Mouse (Mus musculus): ENCODE data around the gene Uba3. TPM values are rescaled to one million over a fixed set of nuclear protein-coding genes. Genes with fewer than 3 reads are reported as not detected.

Gene Uba3
- total RNA-seq (2015) (51.9 and 54.4 TPM in 2 replicates), total RNA-seq (2017) (57.9 and 62.8 TPM in 2 replicates)

DNA sequence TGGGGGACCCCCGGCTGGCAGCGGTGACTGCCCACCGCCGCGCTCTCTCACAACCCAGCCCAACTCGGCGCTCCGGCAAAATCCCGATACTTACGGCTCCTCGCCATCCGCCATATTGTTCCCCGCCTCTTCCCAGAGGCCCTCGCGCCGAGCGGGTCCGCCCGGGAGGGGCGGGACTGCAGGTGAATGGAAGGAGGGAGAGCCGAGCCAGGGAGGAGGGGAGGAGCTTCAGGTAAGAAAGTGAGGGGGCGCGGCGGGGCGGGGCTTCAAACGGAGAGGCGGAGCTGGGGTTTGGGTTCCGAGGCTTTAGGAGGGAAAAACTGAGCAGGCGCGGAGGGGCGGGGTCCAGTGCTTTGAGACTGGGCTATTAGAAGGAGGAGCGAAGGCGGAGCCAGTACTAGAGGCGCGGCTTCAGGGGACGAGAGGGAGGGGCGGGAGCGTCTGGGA lies at the start of gene Uba3:
Gene Uba3 (minus strand): TSS at position 209 of the 447 bp plus-strand sequence.
- ATAC-seq (replicated peaks; ENCODE audit: poor library complexity) = peak; percentile 94

DNA sequence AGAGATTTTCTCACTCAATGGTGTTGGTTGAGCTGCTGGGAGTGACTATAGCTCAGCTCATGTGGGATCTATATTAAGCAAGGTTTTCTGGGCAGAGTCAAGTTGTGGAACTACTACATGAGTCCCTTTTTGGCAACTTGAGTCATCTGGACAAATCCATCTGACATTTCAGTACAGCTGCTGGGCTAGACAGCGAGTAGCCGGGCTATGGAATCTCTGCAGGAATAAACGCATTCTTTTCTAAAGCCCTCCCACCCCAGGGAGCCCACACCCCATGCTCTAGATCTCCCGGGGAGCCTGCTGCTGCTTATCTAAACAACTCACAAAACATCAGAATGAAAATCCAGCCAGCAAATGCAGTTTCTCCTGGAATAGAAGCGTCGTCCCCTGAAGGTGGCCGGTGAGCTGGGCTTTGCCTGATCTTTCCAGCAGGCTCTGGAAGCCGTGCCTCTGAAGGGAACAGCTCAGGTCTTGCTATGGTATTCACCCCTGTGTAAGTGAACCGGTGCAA lies 47.3 kb upstream of the Uba3 start, which contains the start of gene Lmod3:
Gene Lmod3 (minus strand): TSS at position 49 of the 511 bp plus-strand sequence.
- no peak for ATAC-seq (replicated peaks; ENCODE audit: poor library complexity)

DNA sequence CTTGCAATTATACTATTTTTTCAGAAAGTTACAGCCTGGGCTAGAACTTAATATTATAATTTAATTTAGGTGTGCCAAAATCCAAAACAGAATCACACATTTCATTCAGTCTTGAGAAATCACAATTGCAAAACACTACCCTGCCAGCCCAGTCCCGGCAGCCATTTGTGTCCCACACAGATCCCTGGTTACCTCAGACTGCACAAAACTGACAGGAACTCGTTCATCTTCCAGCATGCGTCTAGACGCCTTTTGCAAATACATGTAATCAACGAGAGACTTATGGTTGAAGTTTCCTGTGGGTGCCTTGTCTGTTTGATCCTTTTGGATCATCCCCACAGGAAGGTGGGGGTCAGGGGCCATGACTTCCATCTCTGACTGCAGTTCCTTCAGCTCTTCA lies 46.6 kb upstream of the Uba3 start:
- ATAC-seq (replicated peaks; ENCODE audit: poor library complexity) = 0 out of 2 replicates have a peak, but pooled peaks have one; percentile 31

DNA sequence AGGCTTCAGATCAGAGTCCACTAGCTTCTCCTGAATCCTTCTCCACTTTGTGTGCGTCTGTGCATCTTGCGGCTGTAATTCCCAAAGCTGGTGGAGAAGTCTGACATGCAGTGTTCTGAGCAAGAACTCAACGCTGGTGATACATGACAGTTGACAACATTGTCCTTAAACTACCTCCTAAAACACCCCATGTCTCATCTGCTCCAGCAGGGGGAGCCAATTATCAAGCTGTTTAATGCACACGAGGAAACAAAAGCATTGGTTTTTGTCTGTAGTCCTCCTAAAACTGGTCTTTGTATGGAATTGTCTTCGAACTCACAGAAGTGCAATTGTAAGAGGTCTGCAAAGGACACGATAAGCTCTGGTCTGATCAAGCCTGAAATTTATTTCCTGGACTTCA lies 45.5 kb upstream of the Uba3 start:
- ATAC-seq (replicated peaks; ENCODE audit: poor library complexity) = peak; percentile 93

DNA sequence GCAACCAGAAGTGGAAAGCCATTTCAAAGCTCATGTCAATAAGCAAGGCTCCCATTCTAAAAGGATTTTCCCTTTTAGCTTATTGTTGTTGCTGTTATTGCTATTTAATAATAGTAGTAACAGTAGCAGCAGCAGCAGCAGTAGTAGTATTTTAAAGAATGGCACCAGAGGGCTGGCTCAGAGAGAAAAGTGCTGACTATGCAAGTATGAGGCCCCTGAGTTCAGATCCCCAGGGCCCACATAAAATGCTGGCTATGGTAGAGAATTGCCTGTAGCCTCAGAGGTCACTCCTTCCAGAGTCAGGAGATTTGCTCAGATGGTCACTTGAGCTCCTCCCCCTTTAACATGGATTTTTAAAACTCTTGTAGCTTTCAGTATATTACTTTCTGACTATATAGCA lies 39.8 kb upstream of the Uba3 start:
- ATAC-seq (replicated peaks; ENCODE audit: poor library complexity) = no peak

DNA sequence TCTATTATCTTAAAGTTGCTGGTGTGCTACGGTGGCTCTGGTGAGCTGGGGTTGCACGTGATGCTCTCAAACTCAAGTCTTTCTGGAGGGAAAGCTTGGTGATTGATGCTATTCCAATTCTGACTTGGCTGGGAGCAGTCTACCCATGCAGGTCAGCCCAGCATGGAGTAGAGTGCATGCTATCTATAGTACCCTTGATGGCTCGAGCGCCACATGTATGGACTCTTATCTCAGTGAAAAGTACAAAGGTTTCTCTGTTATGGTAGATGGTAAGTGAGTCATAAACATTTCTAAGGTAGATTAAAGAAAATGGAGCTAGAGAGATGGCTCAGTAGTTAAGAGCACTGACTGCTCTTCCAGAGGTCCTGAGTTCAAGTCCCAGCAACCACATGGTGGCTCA lies 37.1 kb upstream of the Uba3 start:
- no peak for ATAC-seq (replicated peaks; ENCODE audit: poor library complexity)

DNA sequence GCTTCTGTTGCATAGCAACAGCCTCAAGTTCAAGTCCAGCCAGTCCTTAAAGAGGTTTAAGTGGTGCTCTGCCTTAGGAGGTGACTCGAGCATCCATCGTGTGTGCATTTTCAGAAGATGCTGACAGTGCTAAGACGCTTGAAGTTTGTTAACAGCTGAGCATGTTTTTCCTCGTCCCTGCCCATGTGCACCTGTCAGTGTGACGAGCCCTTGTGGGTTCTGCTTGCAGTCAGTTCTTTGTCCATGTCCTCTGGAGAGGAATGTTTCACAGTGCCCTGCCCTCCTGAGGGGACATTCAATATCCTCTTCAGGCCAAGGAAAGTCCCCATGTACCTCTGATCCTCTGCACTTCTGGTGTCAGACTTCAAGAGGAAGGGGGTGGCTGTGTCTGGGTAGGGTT lies 34.6 kb upstream of the Uba3 start:
- no peak for ATAC-seq (replicated peaks; ENCODE audit: poor library complexity)

DNA sequence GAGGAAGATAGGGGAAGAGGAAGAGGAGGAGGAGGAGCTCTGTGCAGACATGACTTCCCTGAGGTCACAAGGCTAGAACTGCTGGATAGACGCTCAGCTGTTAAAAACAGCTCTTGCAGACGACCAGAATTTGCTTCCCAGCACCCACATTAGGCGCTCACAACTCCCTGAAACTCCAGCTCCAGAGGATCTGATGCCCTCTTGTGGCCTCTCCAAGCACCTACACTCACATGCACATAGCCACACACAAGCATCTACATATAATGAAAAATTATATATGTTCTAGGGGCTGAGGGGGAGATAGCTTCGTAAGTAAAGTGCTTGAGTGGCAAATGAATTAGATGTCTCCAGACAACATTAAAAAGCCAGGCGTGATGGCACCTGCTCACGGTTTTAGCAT lies 33.9 kb upstream of the Uba3 start:
- no peak for ATAC-seq (replicated peaks; ENCODE audit: poor library complexity)

DNA sequence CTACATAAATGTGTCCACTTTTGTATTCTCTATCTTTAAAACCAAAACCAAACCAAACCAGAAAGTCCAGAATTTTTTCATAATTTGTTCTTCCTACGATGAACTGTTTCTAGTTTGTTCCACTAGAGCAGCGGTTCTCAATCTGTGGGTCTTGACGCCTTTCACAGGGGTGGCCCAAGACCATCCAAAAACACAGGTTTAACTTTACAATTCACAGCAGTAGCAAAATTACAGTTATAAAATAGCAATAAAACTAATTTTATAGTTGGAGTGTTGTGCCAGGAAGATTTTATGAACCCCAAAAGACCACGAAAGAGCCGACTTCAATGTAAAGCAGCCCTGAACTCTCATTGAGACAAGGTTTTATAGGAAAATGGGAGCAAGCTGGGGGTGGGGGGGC lies 30.6 kb upstream of the Uba3 start:
- ATAC-seq (replicated peaks; ENCODE audit: poor library complexity) = no peak

DNA sequence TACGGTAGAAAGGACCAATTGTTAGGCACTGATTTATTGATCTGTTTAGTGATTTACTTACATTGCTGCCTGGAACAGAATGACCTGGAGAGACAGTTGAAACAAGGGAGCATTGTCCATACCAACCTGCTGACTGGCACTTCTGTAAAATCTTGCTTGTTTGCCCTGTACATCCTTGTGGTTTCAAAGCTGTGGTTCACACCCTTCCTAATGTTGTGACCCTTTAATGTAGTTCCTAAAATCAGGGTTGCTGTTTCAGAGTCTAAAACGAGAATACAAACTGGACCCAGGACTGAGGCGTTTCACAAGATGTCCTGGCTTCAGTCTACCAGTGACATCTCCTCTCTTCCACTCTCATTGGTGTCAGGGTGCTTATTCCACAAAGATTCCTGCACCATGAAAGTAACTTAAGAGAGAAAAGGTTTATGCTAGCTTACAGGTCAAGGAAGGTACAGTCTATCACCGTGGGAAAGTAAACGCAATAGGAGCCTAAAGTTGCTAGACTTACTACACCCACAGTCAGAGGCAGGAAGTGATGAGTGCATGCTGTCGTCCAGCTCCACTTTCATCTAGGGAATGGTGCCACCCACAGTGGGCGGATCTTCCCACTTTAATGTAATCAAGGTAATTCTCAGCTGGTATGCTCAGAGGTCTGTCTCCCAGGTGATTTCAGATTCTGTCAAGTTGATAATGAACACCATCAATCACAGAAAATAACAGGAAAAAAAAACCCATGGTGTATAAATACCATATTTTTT lies 29.6 kb upstream of the Uba3 start:
- peak; percentile 68 for ATAC-seq (replicated peaks; ENCODE audit: poor library complexity)

DNA sequence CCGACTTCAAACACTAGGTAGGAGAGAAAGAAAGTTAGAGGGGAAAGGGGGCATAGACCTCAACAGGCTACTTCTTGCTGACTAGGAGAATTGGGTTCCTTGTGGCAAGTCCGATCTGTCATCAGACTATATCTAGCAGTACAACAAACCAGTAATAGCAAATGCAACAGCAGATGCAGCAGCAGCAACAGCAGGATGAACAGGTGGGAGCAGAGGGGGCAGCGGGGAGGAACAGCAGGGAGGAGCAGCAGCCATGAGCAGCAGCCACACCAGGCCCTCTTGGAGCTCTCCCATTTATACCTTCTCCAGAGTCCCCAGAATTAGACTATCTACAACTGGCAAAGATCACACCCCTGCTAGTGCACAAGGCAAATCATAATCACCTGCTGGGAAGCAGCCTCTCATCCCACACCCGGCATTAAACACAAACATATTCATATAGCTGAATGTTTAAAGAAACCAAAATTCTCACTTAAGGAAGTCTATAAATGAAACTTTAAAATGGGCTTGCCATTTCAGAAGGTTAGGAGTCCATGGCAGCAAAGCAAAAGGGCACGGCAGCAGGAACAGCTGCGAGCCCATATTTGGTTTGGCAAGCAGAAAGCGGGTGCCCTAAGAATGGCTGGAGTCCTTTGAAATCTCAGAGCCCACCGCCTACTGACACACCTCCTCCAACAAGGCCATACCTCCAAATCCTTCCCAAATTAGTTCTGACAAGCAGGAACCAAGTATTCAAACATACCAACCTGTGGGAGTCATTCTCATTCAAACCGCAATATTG lies 21.8 kb upstream of the Uba3 start:
- ATAC-seq (replicated peaks; ENCODE audit: poor library complexity) = no peak

DNA sequence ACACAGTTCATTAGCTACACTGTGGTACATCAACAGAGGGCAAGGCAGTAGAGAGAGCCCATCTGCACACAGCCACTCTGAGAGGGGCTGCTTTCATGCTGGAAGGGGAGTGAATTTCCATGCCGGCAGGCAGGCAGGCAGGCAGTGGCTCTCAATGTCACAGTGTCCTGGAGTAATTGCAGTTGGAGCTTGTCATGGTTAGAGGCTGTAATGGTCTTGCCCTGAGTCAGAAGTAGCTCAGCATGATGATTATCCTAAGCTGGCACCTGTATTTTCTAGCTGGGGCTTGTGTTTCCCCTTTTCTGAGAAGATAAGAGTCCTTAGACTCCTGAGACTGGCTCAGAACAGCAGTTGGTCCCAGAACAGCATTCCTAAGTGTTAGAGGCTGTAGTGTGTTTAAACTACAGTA lies 20.6 kb upstream of the Uba3 start:
- ATAC-seq (replicated peaks; ENCODE audit: poor library complexity) = peak; percentile 40

DNA sequence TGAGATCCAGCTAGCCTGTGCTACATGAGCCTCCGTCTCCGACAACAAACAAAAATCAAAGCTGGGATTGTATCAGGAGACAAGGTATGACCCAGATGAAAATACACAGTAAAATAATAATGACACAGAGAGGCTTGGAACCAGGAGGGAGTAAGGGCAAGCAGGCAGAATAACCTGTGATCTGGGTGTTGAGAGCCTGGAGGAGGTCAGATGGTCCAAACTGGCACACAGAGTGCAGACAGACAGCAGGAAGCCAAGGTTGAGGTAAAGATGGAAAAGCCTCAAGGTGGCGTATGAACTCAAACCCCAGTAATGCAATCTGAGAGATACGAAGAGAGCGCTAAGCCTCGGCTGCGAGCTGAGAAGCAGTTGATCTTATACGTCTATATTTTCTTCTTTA lies 19.1 kb upstream of the Uba3 start:
- ATAC-seq (replicated peaks; ENCODE audit: poor library complexity) = no peak

DNA sequence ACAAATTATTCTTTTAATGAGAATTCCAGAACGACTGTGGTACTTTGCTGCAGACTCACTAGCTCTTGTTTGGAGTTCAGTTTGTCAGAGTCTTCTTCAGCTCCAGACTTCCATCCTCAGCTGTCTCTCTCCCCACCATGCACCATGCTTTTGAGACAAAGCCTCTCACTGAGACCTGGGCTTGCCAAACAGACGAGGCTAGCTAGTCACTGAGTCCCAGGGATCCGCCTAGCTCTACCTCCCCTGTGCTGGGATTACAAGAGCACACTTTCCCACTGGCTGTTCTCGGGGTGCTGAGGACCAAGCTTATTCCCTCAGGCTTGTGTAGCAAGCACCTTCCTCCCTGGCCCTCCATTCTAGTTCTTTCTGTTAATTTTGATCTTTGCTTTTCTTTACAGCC lies 18.1 kb upstream of the Uba3 start:
- ATAC-seq (replicated peaks; ENCODE audit: poor library complexity) = no peak

DNA sequence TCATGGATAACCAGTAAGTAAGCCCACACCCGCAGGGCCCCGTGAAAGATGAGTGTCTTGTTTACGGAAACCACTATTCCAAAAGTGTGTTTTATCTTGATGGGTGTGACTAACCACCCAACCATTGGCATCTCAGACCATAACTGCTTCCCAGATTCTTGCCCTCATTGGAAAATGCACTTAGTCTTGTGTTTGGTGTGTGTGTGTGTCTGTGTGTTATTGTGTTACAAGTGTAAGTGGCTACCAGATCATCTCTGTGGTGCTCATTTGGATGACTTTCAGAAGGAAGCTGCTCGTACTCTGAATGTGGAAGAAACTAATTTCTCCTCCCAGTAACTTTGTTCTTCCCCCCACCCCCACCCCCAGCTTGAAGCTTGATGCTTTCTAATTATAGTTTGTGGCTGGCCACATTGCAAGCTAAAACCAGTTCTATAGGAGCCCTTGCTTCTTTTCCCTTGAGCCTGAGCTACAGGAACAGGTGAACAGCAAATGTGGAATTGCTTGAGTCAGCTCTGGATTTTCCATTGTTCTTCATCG lies 17.6 kb upstream of the Uba3 start:
- ATAC-seq (replicated peaks; ENCODE audit: poor library complexity) = peak; percentile 47

DNA sequence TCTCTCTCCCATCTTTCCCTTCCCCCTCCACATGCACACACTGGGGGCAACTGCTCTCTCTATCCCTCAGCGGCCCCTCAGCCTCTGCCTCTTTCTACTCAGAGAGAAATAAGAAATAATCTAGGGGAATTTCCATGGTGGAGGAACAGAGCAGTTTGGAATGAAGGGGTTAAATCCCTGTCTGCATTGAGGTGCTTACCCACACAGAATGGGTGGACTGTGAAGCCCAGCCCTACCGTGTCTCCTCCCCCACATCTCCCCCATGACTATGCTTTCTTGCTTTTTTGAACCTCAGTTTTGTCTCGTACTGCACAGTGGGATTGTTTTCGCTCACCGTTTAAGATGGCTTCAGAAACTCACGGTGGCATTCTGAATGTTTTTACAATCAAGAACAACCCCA lies 16.9 kb upstream of the Uba3 start:
- peak; percentile 59 for ATAC-seq (replicated peaks; ENCODE audit: poor library complexity)

DNA sequence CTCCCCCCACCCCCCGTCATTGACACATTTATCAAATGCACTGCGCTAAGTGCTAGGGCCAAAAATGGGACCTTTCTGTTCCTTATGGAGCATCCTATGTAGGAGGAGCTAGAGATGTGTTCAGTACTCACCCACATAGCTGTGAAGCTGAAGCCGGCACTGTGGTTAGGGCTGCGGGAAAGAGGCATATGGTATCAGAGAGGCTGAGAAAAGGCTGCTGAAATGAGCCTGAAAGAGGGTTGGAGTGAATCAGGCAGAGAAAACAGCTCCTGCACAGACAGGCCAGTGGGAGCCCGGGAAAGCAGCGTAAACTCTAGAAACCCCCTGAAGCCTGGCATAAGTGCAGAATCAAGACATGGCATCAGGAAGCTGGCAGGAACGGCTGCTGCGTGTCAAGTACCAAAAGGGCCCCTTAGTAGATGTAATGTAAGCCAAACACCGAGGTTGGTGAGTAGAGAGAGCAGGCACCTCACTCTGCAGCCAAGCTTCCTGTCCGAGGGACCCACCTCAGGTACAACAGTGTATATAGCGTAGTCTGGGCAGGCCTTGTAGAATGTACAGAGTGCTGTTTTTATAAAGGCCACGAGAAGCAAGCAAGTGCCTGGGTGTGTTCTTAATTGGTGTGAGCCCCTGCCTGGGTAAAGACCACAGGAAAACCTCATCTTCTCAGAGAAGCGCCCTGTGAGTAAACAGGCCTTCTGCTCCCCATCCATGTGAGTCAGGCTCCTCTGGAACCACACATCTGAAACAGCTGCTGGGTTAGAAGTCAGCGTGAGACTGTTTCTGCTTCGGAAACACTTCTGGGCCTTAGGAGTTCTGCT lies 16.0 kb upstream of the Uba3 start:
- peak; percentile 10; the same call in 1 of the 2 replicates for ATAC-seq (replicated peaks; ENCODE audit: poor library complexity)

DNA sequence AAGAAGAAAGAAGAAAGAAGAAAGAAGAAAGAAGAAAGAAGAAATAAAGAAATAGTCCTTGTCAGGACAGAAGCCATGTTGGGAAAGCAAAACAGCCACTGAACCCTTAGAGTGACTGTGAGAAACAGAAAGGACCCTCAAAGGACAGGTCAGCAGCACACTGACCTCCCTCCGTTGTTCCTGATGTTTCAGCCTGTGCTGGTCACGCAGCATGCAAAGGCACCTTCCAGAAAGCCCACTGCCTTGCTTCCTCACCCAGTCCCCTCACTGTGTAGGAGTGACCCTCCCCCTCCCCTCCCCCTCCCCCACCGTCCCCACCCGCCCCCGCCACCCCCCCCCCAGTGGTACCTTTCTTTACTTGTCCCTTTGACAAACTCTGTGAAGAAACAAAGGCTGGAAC lies 15.2 kb upstream of the Uba3 start:
- ATAC-seq (replicated peaks; ENCODE audit: poor library complexity) = no peak

DNA sequence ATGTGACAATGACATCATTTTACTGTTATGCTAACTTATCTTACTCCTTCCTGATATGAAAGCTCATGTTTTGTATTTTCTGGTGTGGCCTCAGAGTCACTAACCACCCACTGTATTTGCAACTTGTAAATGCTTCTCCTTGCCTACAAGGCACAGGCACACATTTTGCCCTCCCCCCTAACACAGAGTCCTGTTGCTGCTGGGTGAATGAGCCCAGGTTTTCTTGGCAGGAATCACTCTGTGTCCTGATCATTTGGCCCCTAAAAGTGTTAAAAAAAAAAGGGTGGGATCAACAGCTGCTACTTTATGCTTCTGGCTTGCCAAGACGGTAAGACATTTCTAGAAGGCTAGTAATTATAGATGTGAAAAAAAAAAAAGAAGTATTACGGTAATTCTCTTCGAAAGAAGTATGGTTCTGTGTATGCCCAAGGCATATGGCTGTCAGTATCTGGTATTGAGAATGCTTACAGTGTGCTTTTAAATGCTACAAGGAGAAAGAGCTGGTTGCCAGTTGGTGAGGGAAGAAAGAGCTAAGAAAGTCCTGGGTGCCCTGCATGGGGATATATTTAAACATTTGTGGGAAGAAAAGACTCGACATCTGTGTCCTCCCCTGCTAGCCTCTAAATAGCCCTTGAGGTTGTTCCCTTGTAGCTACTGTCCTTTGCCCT lies 10.8 kb upstream of the Uba3 start:
- ATAC-seq (replicated peaks; ENCODE audit: poor library complexity) = no peak

DNA sequence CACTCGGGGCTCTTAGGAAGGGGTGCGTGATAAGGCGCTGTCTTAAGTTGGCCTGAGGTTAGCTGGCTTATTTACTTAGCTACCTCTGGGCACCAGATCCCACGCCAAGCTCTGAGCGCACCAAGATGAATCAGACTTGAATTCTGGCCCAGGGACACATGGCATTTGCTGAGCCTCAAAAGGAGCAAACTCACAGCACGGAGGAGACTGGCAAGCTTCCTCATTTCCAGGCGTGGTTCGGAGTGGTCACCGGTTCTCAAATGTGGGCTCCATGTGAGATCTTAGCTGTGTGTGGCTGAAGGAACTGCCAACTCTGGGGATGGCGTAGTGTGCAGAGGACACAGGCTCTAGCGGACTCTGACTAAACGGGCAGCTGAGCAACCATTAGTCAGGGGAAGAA lies 6.5 kb upstream of the Uba3 start:
- peak; percentile 47 for ATAC-seq (replicated peaks; ENCODE audit: poor library complexity)

Data from megakaryocyte progenitor cell, adult 5-6 weeks (primary cell).